Mouse (Mus musculus) liver, embryonic 14.5 days (tissue): Measurements from ENCODE around the gene Baiap3. TPM values are rescaled to one million over a fixed set of nuclear protein-coding genes. Genes with fewer than 3 reads are reported as not detected.

Experiments
- ATAC-seq: fragments of 200-750 bp; cut with Nextera tagmentation; 2 replicates; pipeline ENCODE4 v1.8.0; 2017; ENCODE audit warnings: moderate number of reproducible peaks, mild to moderate bottlenecking, moderate library complexity; ENCODE audit not compliant: insufficient read depth
- DNase-seq, 3 experiments: peaks; one replicate each; pipeline ENCODE4 v3.0.0-alpha.2; 2012 to 2013; ENCODE audit warnings: low read depth in 3 of 3, low spot score in 3 of 3
- H3K27ac ChIP-seq: fragments of 300-500 bp; sonication (generic); 2 replicates; pipeline ENCODE4 v1.5.1; 2014; ENCODE audit warnings: moderate library complexity, mild to moderate bottlenecking, control low read depth, inconsistent platforms
- H3K27me3 ChIP-seq: fragments of 300-500 bp; sonication (generic); 2 replicates; pipeline ENCODE4 v1.6.1; 2014; ENCODE audit warnings: mild to moderate bottlenecking, low read length, moderate library complexity; ENCODE audit not compliant: control insufficient read depth, insufficient read depth
- H3K36me3 ChIP-seq: fragments of 300-500 bp; sonication (generic); replicated peaks from 2 replicates; pipeline ENCODE4 v1.6.1; 2014; ENCODE audit warnings: low read depth; ENCODE audit not compliant: control insufficient read depth, insufficient read depth
- H3K4me1 ChIP-seq, 2 experiments: fragments of 200-500 bp in 1 of 2; fragments of 300-500 bp in 1 of 2; sonication (generic) in 1 of 2; replicated peaks; 2 replicates each; pipeline ENCODE4 v1.6.1; 2012 to 2014; ENCODE audit warnings: antibody characterized with exemption in 1 of 2, inconsistent platforms in 1 of 2, low read length in 1 of 2; ENCODE audit not compliant: control insufficient read depth in 2 of 2, insufficient read depth in 2 of 2
- H3K4me2 ChIP-seq: fragments of 300-500 bp; sonication (generic); 2 replicates; pipeline ENCODE4 v1.6.1; 2014; ENCODE audit warnings: low read depth, mild to moderate bottlenecking, control low read depth, moderate library complexity
- H3K4me3 ChIP-seq, 2 experiments: fragments of 200-500 bp in 1 of 2; fragments of 300-500 bp in 1 of 2; sonication (generic) in 1 of 2; 2 replicates each; pipeline ENCODE4 v1.5.1; 2012 to 2014; ENCODE audit warnings: low read depth in 2 of 2, low read length in 2 of 2, mild to moderate bottlenecking in 2 of 2, control low read depth in 1 of 2, inconsistent platforms in 1 of 2, moderate library complexity in 1 of 2; ENCODE audit not compliant: insufficient read depth in 1 of 2
- H3K9ac ChIP-seq: fragments of 300-500 bp; sonication (generic); replicated peaks from 2 replicates; pipeline ENCODE4 v1.6.1; 2014; ENCODE audit warnings: mild to moderate bottlenecking, control low read depth, moderate library complexity
- H3K9me3 ChIP-seq: fragments of 300-500 bp; sonication (generic); 2 replicates; pipeline ENCODE4 v1.6.1; 2016; ENCODE audit warnings: low read length, mixed read lengths; ENCODE audit not compliant: control insufficient read depth
- CTCF ChIP-seq: IDR thresholded peaks from 2 replicates; pipeline ENCODE4 v1.5.1; 2016; ENCODE audit warnings: antibody characterized with exemption, low read depth, control low read depth
- EP300 ChIP-seq: IDR thresholded peaks from 2 replicates; pipeline ENCODE4 v1.6.1; 2016; ENCODE audit warnings: antibody characterized with exemption, low read depth
- WGBS: fragments of 180-500 bp; shearing (Covaris S2); extraction: QIAGEN DNeasy Blood & Tissue Kit; methylation state at CpG from one replicate; pipeline ENCODE4 v1.1.7; 2014; ENCODE audit not compliant: insufficient replicate concordance; 5-methylcytosine and 5-hydroxymethylcytosine counted together
- polyA plus RNA-seq, 2 experiments: library from polyadenylated mRNA; depleted of rRNA in 1 of 2; stranded (reverse) in 1 of 2; unstranded in 1 of 2; fragments of >200 nt; fragmentation: Nextera tagmentation in 1 of 2; extraction: Ambion mirVana in 1 of 2; gene quantifications; 2 replicates each; pipeline versions ENCODE4 v1.2.1 to v1.2.3; 2012 to 2014

Gene Baiap3
- polyA plus RNA-seq, 2 experiments: 0.27 to 0.69 TPM

- H3K4me3 ChIP-seq: no peak overlapping the region
- H3K9me3 ChIP-seq: no peaks in the 10 kb centered on the region
- ATAC-seq (no peak), DNase-seq (no peak)
- H3K27ac ChIP-seq: no peak overlapping the region
- no peak overlapping the region for H3K9ac ChIP-seq
- H3K36me3 ChIP-seq: peaks cover 8% of the 10 kb centered on the region
- no peak overlapping the region for H3K4me2 ChIP-seq
- TF ChIP-seq EP300 (no peak), CTCF (no peak)
- no peaks in the 10 kb centered on the region for H3K4me1 ChIP-seq
- WGBS: 45% methylated on average over 6 of the region's 6 CpGs
- H3K27me3 ChIP-seq: peaks cover 35% of the 10 kb centered on the region
These were observed 1.7 kb upstream of the Baiap3 start for GRCm38 (mm10) chr17:25257804-25258261.

GRCm38 (mm10) chr17:25255110-25255509 lies 1.1 kb downstream of the Baiap3 start:
- no peak overlapping the region for H3K4me2 ChIP-seq
- TF ChIP-seq CTCF: no peak
- TF ChIP-seq EP300: no peak
- H3K27ac ChIP-seq: no peak overlapping the region
- WGBS: 41% methylated on average over 2 of the region's 2 CpGs
- H3K27me3 ChIP-seq: peaks cover 35% of the 10 kb centered on the region
- H3K9me3 ChIP-seq: no peaks in the 10 kb centered on the region
- no peak overlapping the region for H3K4me3 ChIP-seq
- no peak for DNase-seq
- H3K9ac ChIP-seq: no peak overlapping the region
- no peaks in the 10 kb centered on the region for H3K4me1 ChIP-seq
- H3K36me3 ChIP-seq: peaks cover 2% of the 10 kb centered on the region; the same call in 1 of the 2 replicates
- ATAC-seq: no peak

GRCm38 (mm10) chr17:25253760-25254159 lies 2.4 kb downstream of the Baiap3 start:
- H3K9me3 ChIP-seq: no peaks in the 10 kb centered on the region
- no peak overlapping the region for H3K27ac ChIP-seq
- no peak overlapping the region for H3K9ac ChIP-seq
- no peak overlapping the region for H3K4me2 ChIP-seq
- DNase-seq (no peak), ATAC-seq (no peak)
- peaks cover 35% of the 10 kb centered on the region for H3K27me3 ChIP-seq
- 45% methylated on average over 10 of the region's 10 CpGs for WGBS
- no peak overlapping the region for H3K4me3 ChIP-seq
- H3K36me3 ChIP-seq: no peaks in the 10 kb centered on the region
- H3K4me1 ChIP-seq: no peaks in the 10 kb centered on the region
- TF ChIP-seq EP300 (no peak), CTCF (no peak)

- H3K27me3 ChIP-seq: peaks cover 35% of the 10 kb centered on the region
- no peaks in the 10 kb centered on the region for H3K9me3 ChIP-seq
- no peak for TF ChIP-seq EP300
- no peak for TF ChIP-seq CTCF
- no peak overlapping the region for H3K4me2 ChIP-seq
- no peak overlapping the region for H3K4me3 ChIP-seq
- H3K4me1 ChIP-seq: no peaks in the 10 kb centered on the region
- no peak overlapping the region for H3K27ac ChIP-seq
- 44% methylated on average over 3 of the region's 3 CpGs for WGBS
- ATAC-seq (no peak), DNase-seq (no peak)
- no peaks in the 10 kb centered on the region for H3K36me3 ChIP-seq
- no peak overlapping the region for H3K9ac ChIP-seq
These were observed 3.5 kb downstream of the Baiap3 start for GRCm38 (mm10) chr17:25252643-25253042.

- H3K4me2 ChIP-seq: no peak overlapping the region
- WGBS: 63% methylated on average over 8 of the region's 8 CpGs
- H3K27me3 ChIP-seq: peaks cover 20% of the 10 kb centered on the region
These were observed 5.9 kb downstream of the Baiap3 start for GRCm38 (mm10) chr17:25250181-25250835.

More at GRCm38 (mm10) chr17:25250181-25250835, 5.9 kb downstream of the Baiap3 start:
- H3K4me1 ChIP-seq: no peaks in the 10 kb centered on the region
- H3K27ac ChIP-seq: no peak overlapping the region
- H3K4me3 ChIP-seq: no peak overlapping the region
- no peak for ATAC-seq
- no peaks in the 10 kb centered on the region for H3K36me3 ChIP-seq
- no peak for TF ChIP-seq CTCF
- TF ChIP-seq EP300: no peak
- H3K9me3 ChIP-seq: no peaks in the 10 kb centered on the region
- DNase-seq: no peak
- no peak overlapping the region for H3K9ac ChIP-seq
